Mouse (Mus musculus): ENCODE results near the gene Kcnj12.

DNA sequence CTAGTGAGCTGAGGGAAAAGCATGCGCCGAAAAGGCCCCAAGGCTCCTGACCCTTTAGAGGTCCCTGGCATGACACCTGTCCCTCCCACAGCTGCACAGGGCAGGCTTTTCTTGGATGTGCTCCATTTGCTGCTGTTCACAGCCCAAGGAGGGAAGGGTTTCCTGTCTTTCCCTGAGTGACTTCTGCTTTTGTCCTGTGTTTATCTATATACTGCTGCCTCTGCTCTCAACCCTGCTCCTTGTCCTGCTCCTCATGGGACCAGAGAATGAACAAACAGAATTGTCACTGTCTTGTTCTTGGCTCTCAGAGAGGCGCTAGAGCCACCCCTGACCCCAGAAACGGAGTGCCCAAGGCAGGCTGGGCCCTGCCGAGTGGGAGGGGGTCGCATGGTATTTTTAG is 17.0 kb upstream of the Kcnj12 start:
- TF ChIP-seq CEBPB (IDR thresholded peaks at IDR 0.05; ENCODE audit: insufficient read depth, poor library complexity, severe bottlenecking) (no peak), POLR2AphosphoS2 (IDR thresholded peaks at IDR 0.05; ENCODE audit: insufficient read length, low read depth) (no peak), POLR2A (IDR thresholded peaks at IDR 0.05; ENCODE audit: insufficient read length, low read depth) (no peak), E2F4 (IDR thresholded peaks at IDR 0.05; ENCODE audit: insufficient read depth) (no peak), SRF (IDR thresholded peaks at IDR 0.05; ENCODE audit: control insufficient read depth, insufficient read length, low read depth) (no peak), TCF12 (IDR thresholded peaks at IDR 0.05; ENCODE audit: insufficient read depth, poor library complexity, severe bottlenecking) (no peak), MAX (IDR thresholded peaks at IDR 0.05; ENCODE audit: low read depth) (no peak), REST (IDR thresholded peaks at IDR 0.05; ENCODE audit: insufficient read depth, insufficient read length) (no peak), TCF3 (IDR thresholded peaks at IDR 0.05; ENCODE audit: insufficient read length, low read depth) (no peak), USF1 (IDR thresholded peaks at IDR 0.05; ENCODE audit: low read depth) (no peak)
